Mouse (Mus musculus) cerebellum, adult 9-11 months (tissue): ENCODE measurements around the gene Phlpp2.

Experiments
- DNase-seq: peaks from one replicate; pipeline ENCODE4 v3.0.0; 2022

The Phlpp2 gene

GRCm38 (mm10) chr8:109964106-109964505, 95.8 kb downstream of the Phlpp2 start:
- DNase-seq: no peak

GRCm38 (mm10) chr8:109968837-109969236, 100.5 kb downstream of the Phlpp2 start:
- DNase-seq: no peak

GRCm38 (mm10) chr8:109970323-109970722, 102.0 kb downstream of the Phlpp2 start:
- no peak for DNase-seq

GRCm38 (mm10) chr8:109972901-109973300, 104.6 kb downstream of the Phlpp2 start:
- no peak for DNase-seq

GRCm38 (mm10) chr8:109979339-109979738, 111.0 kb downstream of the Phlpp2 start:
- no peak for DNase-seq

GRCm38 (mm10) chr8:109982386-109983105, 114.2 kb downstream of the Phlpp2 start:
- DNase-seq: no peak

- DNase-seq: no peak
These were observed 115.6 kb downstream of the Phlpp2 start for GRCm38 (mm10) chr8:109983944-109984343.

GRCm38 (mm10) chr8:109986384-109986783, 118.0 kb downstream of the Phlpp2 start:
- no peak for DNase-seq

GRCm38 (mm10) chr8:109987776-109988175, 119.4 kb downstream of the Phlpp2 start:
- DNase-seq: no peak

- DNase-seq: no peak
These were observed 120.8 kb downstream of the Phlpp2 start for GRCm38 (mm10) chr8:109989151-109989550.

- DNase-seq: no peak
These were observed 121.9 kb downstream of the Phlpp2 start, which contains the start of gene Tat for GRCm38 (mm10) chr8:109990224-109990623. Tat (plus strand) TSS chr8:109990437.

GRCm38 (mm10) chr8:109992166-109992565, 123.8 kb downstream of the Phlpp2 start:
- no peak for DNase-seq

- DNase-seq: no peak
These were observed 124.6 kb downstream of the Phlpp2 start for GRCm38 (mm10) chr8:109992951-109993350.
